Mouse (Mus musculus) gastrocnemius, adult 18-20 months (tissue): Measurements from ENCODE around the gene Tpd52l2. TPM values are rescaled to one million over a fixed set of nuclear protein-coding genes. Genes with fewer than 3 reads are reported as not detected.

Source experiments
- DNase-seq: peaks from one replicate; pipeline ENCODE4 v3.0.0; 2021; ENCODE audit warnings: low spot score
- total RNA-seq, 2 experiments: library from RNA; stranded (reverse); gene quantifications; 2 replicates each; pipeline ENCODE4 v1.2.3; 2021

Tpd52l2 gene
- total RNA-seq, 2 experiments from 2014 or later, result 48.9 to 51.1 TPM

GRCm38 (mm10) chr2:181532589-181532988 is 35.6 kb downstream of the Tpd52l2 start:
- no peak for DNase-seq

GRCm38 (mm10) chr2:181536410-181536809 is 39.5 kb downstream of the Tpd52l2 start:
- no peak for DNase-seq

- DNase-seq, result peak; percentile 35
Measured at GRCm38 (mm10) chr2:181537444-181538047, 40.6 kb downstream of the Tpd52l2 start.

GRCm38 (mm10) chr2:181541761-181542380 is 44.9 kb downstream of the Tpd52l2 start:
- no peak for DNase-seq

GRCm38 (mm10) chr2:181546142-181546541 is 49.2 kb downstream of the Tpd52l2 start:
- DNase-seq, result no peak

- no peak for DNase-seq
Measured at GRCm38 (mm10) chr2:181548227-181548626, 51.3 kb downstream of the Tpd52l2 start.

GRCm38 (mm10) chr2:181548682-181549081 is 51.7 kb downstream of the Tpd52l2 start:
- DNase-seq, result no peak

- peak; percentile 39 for DNase-seq
Measured at GRCm38 (mm10) chr2:181550233-181550632, 53.3 kb downstream of the Tpd52l2 start.

- no peak for DNase-seq
Measured at GRCm38 (mm10) chr2:181553772-181554171, 56.8 kb downstream of the Tpd52l2 start.

GRCm38 (mm10) chr2:181567338-181567737 is 70.4 kb downstream of the Tpd52l2 start:
- DNase-seq, result no peak

Other genes with a start within 250 kb of the Tpd52l2 start
- gene Gmeb2, start 209.1 kb upstream of the Tpd52l2 start, total RNA-seq, result 1 to 10 TPM; 7.2 to 8.7 TPM
- not detected for gene Stmn3, start 182.6 kb upstream of the Tpd52l2 start, total RNA-seq
- gene Rtel1, start 177.4 kb upstream of the Tpd52l2 start, total RNA-seq, result 10 to 100 TPM in 1 of 2 experiments, 1 to 10 TPM in 1; 7.3 to 10.8 TPM
- 10 to 100 TPM; 11.7 to 12.4 TPM for gene Zgpat, start 132.2 kb upstream of the Tpd52l2 start, total RNA-seq
- 10 to 100 TPM; 23.0 to 26.5 TPM for gene Arfrp1, start 131.7 kb upstream of the Tpd52l2 start, total RNA-seq
- 1 to 10 TPM; 3.8 to 4.5 TPM for gene Lime1, start 117.1 kb upstream of the Tpd52l2 start, total RNA-seq
- 1 to 10 TPM; 3.3 to 5.9 TPM for gene Zbtb46, start 37.7 kb upstream of the Tpd52l2 start, total RNA-seq
- not detected for gene Abhd16b, start 3.9 kb upstream of the Tpd52l2 start, total RNA-seq
- 10 to 100 TPM; 42.2 to 47.7 TPM for gene Dnajc5, start 23.3 kb downstream of the Tpd52l2 start, total RNA-seq
- 10 to 100 TPM; 23.2 to 23.4 TPM for gene Uckl1, start 87.8 kb downstream of the Tpd52l2 start, total RNA-seq
- 10 to 100 TPM; 30.8 to 34.2 TPM for gene Prpf6, start 94.7 kb downstream of the Tpd52l2 start, total RNA-seq
- 10 to 100 TPM; 13.5 to 18.0 TPM for gene Zfp512b, start 95.7 kb downstream of the Tpd52l2 start, total RNA-seq
- gene Samd10, start 102.1 kb downstream of the Tpd52l2 start, total RNA-seq, result 1 to 10 TPM; 1.3 to 3.2 TPM
- gene Gm29797, start 159.9 kb downstream of the Tpd52l2 start, total RNA-seq, result not detected
- 10 to 100 TPM in 1 of 2 experiments, 1 to 10 TPM in 1; 9.7 to 22.1 TPM for gene Sox18, start 174.5 kb downstream of the Tpd52l2 start, total RNA-seq
- 1 to 10 TPM; 6.6 to 6.9 TPM for gene Tcea2, start 183.2 kb downstream of the Tpd52l2 start, total RNA-seq
- gene Rgs19, start 196.8 kb downstream of the Tpd52l2 start, total RNA-seq, result 1 to 10 TPM; 2.4 to 4.3 TPM
- not detected for gene Lkaaear1, start 201.3 kb downstream of the Tpd52l2 start, total RNA-seq
- not detected for gene Oprl1, start 217.9 kb downstream of the Tpd52l2 start, total RNA-seq